Mouse (Mus musculus) intestine, embryonic 15.5 days (tissue): ENCODE data around the gene Tent4b. TPM values are rescaled to one million over a fixed set of nuclear protein-coding genes. Genes with fewer than 3 reads are reported as not detected.

ENCODE experiments used
- ATAC-seq: fragments of 200-750 bp; cut with Nextera tagmentation; 2 replicates; pipeline ENCODE4 v1.8.0; 2017; ENCODE audit warnings: moderate TSS enrichment, moderate library complexity
- H3K27ac ChIP-seq: fragments of 300-500 bp; sonication (generic); 2 replicates; pipeline ENCODE4 v1.5.1; 2015; ENCODE audit warnings: mild to moderate bottlenecking, inconsistent platforms
- H3K27me3 ChIP-seq: fragments of 300-500 bp; sonication (generic); replicated peaks from 2 replicates; pipeline ENCODE4 v1.6.1; 2015; ENCODE audit warnings: inconsistent platforms
- H3K36me3 ChIP-seq: fragments of 300-500 bp; sonication (generic); 2 replicates; pipeline ENCODE4 v1.6.1; 2015; ENCODE audit warnings: inconsistent platforms
- H3K4me1 ChIP-seq: fragments of 300-500 bp; sonication (generic); replicated peaks from 2 replicates; pipeline ENCODE4 v1.6.1; 2015; ENCODE audit warnings: inconsistent platforms
- H3K4me2 ChIP-seq: fragments of 300-500 bp; sonication (generic); replicated peaks from 2 replicates; pipeline ENCODE4 v1.6.1; 2015; ENCODE audit warnings: mild to moderate bottlenecking, inconsistent platforms
- H3K4me3 ChIP-seq: fragments of 300-500 bp; sonication (generic); replicated peaks from 2 replicates; pipeline ENCODE4 v1.5.1; 2015; ENCODE audit warnings: inconsistent platforms
- H3K9ac ChIP-seq: fragments of 300-500 bp; sonication (generic); 2 replicates; pipeline ENCODE4 v1.6.1; 2015; ENCODE audit warnings: inconsistent platforms
- H3K9me3 ChIP-seq: fragments of 300-500 bp; sonication (generic); 2 replicates; pipeline ENCODE4 v1.6.1; 2016; ENCODE audit warnings: inconsistent platforms
- WGBS: fragments of 180-500 bp; shearing (Covaris S2); methylation state at CpG from one replicate; pipeline ENCODE4 v1.1.7; 2015; 5-methylcytosine and 5-hydroxymethylcytosine counted together
- polyA plus RNA-seq: library from polyadenylated mRNA; unstranded; fragments of >200 nt; fragmentation: Nextera tagmentation; extraction: Ambion mirVana; gene quantifications from 2 replicates; pipeline ENCODE4 v1.2.1, GENCODE M21; 2015

Tent4b gene
- polyA plus RNA-seq, 1 experiment from 2014 or later: 6.3 TPM

DNA sequence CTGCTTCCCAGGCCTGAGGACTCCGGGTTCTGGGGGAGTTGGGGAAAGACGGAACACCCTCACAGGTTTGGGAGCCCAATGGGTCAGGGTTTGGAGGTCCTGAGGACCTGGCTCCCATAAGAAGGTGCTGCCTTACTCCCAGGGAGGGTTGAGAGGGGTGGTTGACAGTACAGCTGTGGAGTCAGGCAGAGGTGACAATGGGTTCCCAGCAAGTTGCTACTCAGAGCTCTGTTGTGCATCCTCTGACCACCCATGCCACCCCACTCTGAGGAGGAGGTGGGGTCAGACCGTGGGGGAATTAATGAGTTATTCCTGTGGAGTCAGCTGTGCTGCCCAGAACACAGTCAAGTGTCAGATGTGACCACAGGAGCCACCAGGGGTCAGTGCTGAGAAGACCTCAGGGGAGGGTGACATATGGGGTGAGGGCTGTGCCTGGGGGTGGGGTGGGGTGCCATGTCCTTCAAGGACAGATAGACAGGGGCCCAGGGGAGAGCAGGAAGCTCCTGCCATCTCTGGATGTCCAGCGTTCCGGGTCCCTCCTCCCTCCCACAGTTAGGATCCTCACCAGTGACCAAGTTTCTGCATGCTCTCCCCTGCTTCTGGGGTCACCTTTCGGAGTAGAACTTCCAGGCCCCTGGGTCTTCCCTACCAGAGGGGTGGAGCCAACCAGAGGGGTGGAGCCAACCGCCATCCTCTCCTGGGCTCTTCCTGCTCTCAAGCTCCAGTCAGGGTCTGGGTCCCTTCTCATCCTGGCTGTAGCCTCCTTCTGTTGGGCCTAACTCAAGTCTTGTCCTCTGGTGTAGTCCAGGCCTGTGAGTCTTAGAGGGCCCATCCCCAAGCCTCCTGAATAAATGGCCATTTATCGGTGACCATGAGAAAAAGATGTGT is 86.7 kb downstream of the Tent4b start:
- no peak for ATAC-seq

GRCm38 (mm10) chr8:88286421-88286960 is 87.5 kb downstream of the Tent4b start:
- H3K4me3 ChIP-seq: no peak overlapping the region
- H3K27me3 ChIP-seq: no peaks in the 10 kb centered on the region
- H3K4me1 ChIP-seq: peaks cover 4% of the 10 kb centered on the region; the same call in 1 of the 2 replicates
- H3K9ac ChIP-seq: no peak overlapping the region
- H3K4me2 ChIP-seq: no peak overlapping the region
- H3K27ac ChIP-seq: no peak overlapping the region
- no peaks in the 10 kb centered on the region for H3K36me3 ChIP-seq
- no peak for ATAC-seq
- 85% methylated on average over 14 of the region's 14 CpGs for WGBS
- no peaks in the 10 kb centered on the region for H3K9me3 ChIP-seq

More for the DNA sequence above, 86.7 kb downstream of the Tent4b start:
- Histone ChIP-seq H3K4me2 (no peak overlapping the region), H3K4me3 (no peak overlapping the region), H3K9ac (no peak overlapping the region), H3K27me3 (no peaks in the 10 kb centered on the region), H3K36me3 (no peaks in the 10 kb centered on the region), H3K9me3 (no peaks in the 10 kb centered on the region), H3K4me1 (peaks cover 4% of the 10 kb centered on the region; the same call in 1 of the 2 replicates), H3K27ac (no peak overlapping the region)
- 78% methylated on average over 8 of the region's 8 CpGs for WGBS

GRCm38 (mm10) chr8:88288622-88289242 is 89.7 kb downstream of the Tent4b start:
- H3K9me3 ChIP-seq: no peaks in the 10 kb centered on the region
- no peak overlapping the region for H3K4me2 ChIP-seq
- no peaks in the 10 kb centered on the region for H3K27me3 ChIP-seq
- no peak overlapping the region for H3K4me3 ChIP-seq
- 68% methylated on average over 12 of the region's 12 CpGs for WGBS
- no peak overlapping the region for H3K27ac ChIP-seq
- ATAC-seq: peak; percentile 46; the same call in 1 of the 2 replicates
- no peaks in the 10 kb centered on the region for H3K36me3 ChIP-seq
- no peak overlapping the region for H3K9ac ChIP-seq
- H3K4me1 ChIP-seq: no peaks in the 10 kb centered on the region; the same call in 1 of the 2 replicates

- ATAC-seq: no peak
- WGBS: 62% methylated on average over 1 of the region's 1 CpGs
- H3K27ac ChIP-seq: no peak overlapping the region
Observed at GRCm38 (mm10) chr8:88289901-88290300, 90.9 kb downstream of the Tent4b start.

DNA sequence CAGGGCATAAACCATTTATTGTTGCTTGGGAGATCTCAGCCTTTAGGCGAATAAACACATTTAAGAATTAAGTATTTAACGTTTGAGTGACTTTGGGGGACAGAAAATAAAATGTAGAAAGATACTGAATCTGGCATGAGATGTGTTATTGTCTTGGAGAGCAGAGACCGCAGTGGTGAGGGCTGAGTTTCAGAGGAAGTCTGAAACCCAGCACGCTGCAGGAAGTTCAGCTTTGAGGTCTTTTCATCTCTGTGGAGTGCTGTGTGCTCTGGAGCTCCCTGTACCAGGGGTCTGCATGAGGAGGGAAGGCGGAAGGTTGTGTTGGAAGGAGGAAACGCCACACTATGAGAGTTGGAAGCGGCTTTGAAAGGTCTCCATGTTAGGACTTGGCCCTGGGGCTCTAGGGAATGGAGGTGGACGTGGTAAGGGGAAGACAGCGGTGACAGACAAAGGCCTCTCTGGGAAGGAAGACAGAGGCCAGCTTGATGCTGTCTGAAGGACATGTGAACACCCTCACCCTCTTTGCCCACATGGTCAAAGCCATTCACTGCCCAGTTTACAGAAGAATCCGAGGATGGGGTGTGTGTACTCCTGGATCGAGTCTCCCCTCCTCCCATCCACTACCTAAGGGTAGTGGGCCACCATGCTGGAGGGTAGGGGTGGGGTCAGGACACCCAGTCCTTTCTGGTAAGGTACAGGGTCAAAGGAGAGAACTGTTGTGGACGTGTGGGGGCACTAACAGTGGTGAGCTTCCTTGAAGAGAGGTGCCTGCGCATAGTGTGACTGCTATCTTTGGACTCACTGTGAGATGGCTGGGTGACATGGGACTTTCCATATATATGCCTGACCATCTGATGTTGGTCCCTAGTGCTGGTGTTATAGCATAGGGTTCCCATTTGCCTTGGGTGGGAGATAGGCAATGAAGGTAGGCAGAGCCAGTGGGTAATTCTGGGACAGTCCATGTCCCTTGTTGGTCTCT is 91.6 kb downstream of the Tent4b start:
- no peak for ATAC-seq
- Histone ChIP-seq H3K4me3 (no peak overlapping the region), H3K9me3 (no peaks in the 10 kb centered on the region), H3K4me2 (no peak overlapping the region), H3K36me3 (no peaks in the 10 kb centered on the region), H3K4me1 (no peaks in the 10 kb centered on the region; the same call in 1 of the 2 replicates), H3K27me3 (no peaks in the 10 kb centered on the region), H3K9ac (no peak overlapping the region), H3K27ac (no peak overlapping the region)
- WGBS: 80% methylated on average over 13 of the region's 13 CpGs

More at GRCm38 (mm10) chr8:88289901-88290300, 90.9 kb downstream of the Tent4b start:
- no peak overlapping the region for H3K4me2 ChIP-seq
- H3K27me3 ChIP-seq: no peaks in the 10 kb centered on the region
- no peaks in the 10 kb centered on the region for H3K36me3 ChIP-seq
- H3K9ac ChIP-seq: no peak overlapping the region
- no peak overlapping the region for H3K4me3 ChIP-seq
- no peaks in the 10 kb centered on the region; the same call in 1 of the 2 replicates for H3K4me1 ChIP-seq
- H3K9me3 ChIP-seq: no peaks in the 10 kb centered on the region

DNA sequence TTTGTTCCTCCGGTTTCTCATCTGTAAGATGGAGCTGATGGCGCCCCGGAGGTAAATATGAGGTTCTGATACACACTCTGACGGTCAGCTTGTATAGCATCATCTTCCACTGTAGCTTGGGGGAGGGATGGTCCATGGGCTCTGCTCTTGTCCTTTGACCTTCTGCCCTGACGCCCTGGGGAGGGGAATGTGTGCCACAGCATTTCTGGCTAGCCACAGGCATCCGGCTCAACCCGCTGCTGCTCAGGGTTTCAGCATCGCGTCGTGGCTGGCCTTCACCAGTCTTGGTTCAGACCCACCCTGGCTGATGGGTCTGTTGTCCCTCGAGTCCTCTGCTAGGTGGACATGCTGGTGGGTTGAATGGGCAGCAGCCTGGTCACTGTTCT is 92.3 kb downstream of the Tent4b start:
- no peaks in the 10 kb centered on the region for H3K27me3 ChIP-seq
- no peak overlapping the region for H3K27ac ChIP-seq
- H3K4me2 ChIP-seq: no peak overlapping the region
- no peak overlapping the region for H3K4me3 ChIP-seq
- no peak overlapping the region for H3K9ac ChIP-seq
- 92% methylated on average over 11 of the region's 11 CpGs for WGBS
- H3K4me1 ChIP-seq: no peaks in the 10 kb centered on the region; the same call in 1 of the 2 replicates
- ATAC-seq: no peak
- no peaks in the 10 kb centered on the region for H3K36me3 ChIP-seq
- H3K9me3 ChIP-seq: no peaks in the 10 kb centered on the region

DNA sequence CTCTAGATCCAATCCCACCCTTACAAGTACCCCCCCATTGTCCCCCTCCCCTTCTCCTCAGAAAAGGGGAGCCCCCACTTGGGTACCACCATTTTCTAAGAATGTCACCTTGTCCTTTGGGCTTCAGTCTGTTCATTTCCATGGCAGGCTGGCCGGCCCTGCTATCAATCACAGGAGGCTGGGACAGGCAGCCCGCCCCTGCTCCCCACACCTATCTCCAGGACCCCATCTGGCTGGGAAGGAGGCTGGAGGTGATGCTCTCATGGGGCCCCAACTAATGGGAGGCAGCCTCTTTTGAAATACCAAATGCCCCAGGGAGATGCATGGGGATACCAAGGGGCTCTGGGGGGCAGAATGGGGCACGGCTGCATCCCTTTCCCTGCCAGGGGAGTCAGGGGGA is 93.9 kb downstream of the Tent4b start:
- Histone ChIP-seq H3K4me1 (no peaks in the 10 kb centered on the region; the same call in 1 of the 2 replicates), H3K27ac (no peak overlapping the region), H3K9me3 (no peaks in the 10 kb centered on the region), H3K36me3 (no peaks in the 10 kb centered on the region), H3K4me2 (no peak overlapping the region), H3K9ac (no peak overlapping the region), H3K27me3 (no peaks in the 10 kb centered on the region), H3K4me3 (no peak overlapping the region)
- WGBS: 84% methylated on average over 3 of the region's 3 CpGs
- ATAC-seq: no peak

DNA sequence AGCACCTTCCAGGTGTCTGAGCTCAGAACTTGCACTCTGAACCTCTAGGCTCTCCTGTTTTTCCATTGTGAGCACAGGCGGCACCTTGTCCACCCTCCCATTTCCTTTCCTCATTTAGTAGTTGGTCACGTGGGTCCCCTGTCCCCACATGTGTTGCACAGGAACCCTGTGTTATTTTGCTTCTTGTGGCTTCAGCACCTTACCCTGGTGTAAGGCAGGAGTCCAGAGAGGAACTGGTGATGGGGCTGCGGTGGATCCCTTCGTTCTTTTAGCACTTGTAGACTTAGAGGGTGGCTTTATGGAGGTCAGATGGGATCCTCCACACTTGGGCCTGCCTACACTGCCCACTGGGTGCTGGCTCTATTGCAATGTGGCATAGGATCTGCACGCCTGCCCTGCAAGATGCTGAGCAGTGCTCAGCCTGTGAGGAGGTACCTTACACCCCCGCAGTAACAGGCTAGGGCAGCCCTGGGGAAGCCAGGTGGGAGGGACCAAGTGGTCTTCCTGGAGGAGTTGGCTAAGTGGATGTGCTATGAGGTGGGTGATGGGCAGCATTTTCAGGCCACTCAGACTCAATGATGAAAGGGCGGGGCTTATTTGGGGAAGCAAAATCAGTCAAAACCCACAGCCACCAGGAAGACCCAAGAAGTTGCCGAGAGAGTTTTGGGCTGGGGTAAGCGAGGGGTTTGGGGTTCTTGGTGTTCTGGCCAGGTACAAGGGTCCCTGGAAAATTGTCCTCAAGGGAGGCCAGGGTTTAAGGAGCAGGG is 94.8 kb downstream of the Tent4b start:
- 80% methylated on average over 9 of the region's 9 CpGs for WGBS
- H3K36me3 ChIP-seq: no peaks in the 10 kb centered on the region
- ATAC-seq: no peak

DNA sequence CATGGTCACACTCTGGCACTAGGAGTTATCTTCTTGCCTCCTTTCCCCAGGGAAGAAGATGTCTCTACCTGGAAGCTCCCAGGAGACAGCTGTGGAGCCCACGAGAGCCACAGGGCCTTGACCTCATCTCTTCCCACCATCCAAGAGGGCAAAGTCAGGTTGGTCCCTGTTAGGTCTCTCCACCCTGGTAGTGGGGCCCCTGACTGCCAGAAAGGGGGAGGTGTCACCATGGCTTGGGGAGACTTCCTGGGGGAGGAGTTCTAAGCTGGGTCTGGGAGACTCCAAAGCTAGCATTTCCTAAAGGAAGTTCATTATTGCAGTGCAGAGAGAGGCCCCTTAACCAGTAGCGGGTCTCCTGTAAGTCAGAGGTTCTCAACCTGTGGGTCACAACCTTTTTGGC is 96.0 kb downstream of the Tent4b start:
- Histone ChIP-seq H3K9me3 (no peaks in the 10 kb centered on the region), H3K27me3 (no peaks in the 10 kb centered on the region), H3K4me2 (no peak overlapping the region), H3K27ac (no peak overlapping the region), H3K4me3 (no peak overlapping the region), H3K4me1 (no peaks in the 10 kb centered on the region), H3K36me3 (no peaks in the 10 kb centered on the region), H3K9ac (no peak overlapping the region)
- no peak for ATAC-seq
- 74% methylated on average over 2 of the region's 2 CpGs for WGBS

More for the DNA sequence above, 94.8 kb downstream of the Tent4b start:
- no peaks in the 10 kb centered on the region for H3K27me3 ChIP-seq
- no peak overlapping the region for H3K4me2 ChIP-seq
- H3K27ac ChIP-seq: no peak overlapping the region
- H3K4me1 ChIP-seq: no peaks in the 10 kb centered on the region; the same call in 1 of the 2 replicates
- H3K9me3 ChIP-seq: no peaks in the 10 kb centered on the region
- no peak overlapping the region for H3K4me3 ChIP-seq
- no peak overlapping the region for H3K9ac ChIP-seq

DNA sequence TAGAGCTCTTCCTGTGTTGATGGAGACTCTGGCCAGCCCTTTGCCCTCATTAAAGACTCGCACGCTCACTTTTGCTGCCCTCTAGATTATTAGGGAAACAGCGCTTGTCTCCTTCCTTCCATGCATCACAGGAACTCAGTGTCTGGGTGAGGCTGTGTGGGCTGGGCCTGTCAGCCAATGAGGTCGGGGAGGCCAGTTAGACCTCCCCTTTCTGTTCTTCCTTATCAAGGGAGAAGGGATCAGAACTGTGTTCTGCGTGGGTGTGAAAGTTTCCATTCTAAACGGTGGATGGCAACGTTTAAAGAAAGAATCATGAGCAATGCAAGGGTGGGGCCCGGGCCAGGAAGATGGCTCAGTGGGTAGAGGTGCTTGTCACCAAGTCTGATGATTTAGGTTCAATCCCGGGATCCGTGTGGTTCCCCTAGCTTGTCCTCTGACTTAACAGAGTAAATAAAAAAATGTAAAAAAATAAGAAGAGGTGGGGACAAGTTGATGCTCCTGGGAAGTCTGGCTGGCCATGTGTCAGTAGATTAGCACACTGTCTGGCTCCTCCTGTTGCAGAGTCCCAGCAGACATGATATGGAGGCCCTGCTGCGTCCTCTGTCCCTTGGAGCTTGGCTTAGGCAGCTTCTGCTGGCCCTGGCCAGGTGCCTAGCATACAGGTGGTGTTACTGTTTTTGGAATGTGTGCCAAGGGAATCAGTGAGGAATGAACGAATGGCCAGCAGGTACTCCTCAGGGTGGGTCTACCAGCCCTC is 99.1 kb downstream of the Tent4b start:
- H3K9me3 ChIP-seq: no peaks in the 10 kb centered on the region
- peak; percentile 57; the same call in 1 of the 2 replicates for ATAC-seq
- H3K4me3 ChIP-seq: no peak overlapping the region
- no peak overlapping the region for H3K4me2 ChIP-seq
- no peaks in the 10 kb centered on the region for H3K36me3 ChIP-seq
- H3K27me3 ChIP-seq: no peaks in the 10 kb centered on the region
- peaks cover 7% of the 10 kb centered on the region; the same call in 1 of the 2 replicates for H3K4me1 ChIP-seq
- H3K9ac ChIP-seq: no peak overlapping the region
- 48% methylated on average over 12 of the region's 12 CpGs for WGBS
- H3K27ac ChIP-seq: no peak overlapping the region
